Mouse (Mus musculus) inflammation-experienced regulatory T-cells, adult 6 months (primary cell): ENCODE measurements around the gene Gimd1. TPM values are rescaled to one million over a fixed set of nuclear protein-coding genes. Genes with fewer than 3 reads are reported as not detected.

Experiments used
- ATAC-seq: one replicate; pipeline ENCODE4 v1.8.0; 2017
- polyA plus RNA-seq, 3 experiments: library from polyadenylated mRNA; unstranded; fragments of 100-300 nt; shearing (Covaris generic); gene quantifications; one replicate each; pipeline ENCODE4 v1.2.1; 2017

The Gimd1 gene
- not detected for polyA plus RNA-seq

- ATAC-seq = no peak
Measured at GRCm38 (mm10) chr3:132629601-132630239, at the start of gene Gimd1. Gene Gimd1 (plus strand): TSS chr3:132629820.

- ATAC-seq = no peak
Measured at GRCm38 (mm10) chr3:132581198-132581597, 48.4 kb upstream of the Gimd1 start.

- no peak for ATAC-seq
Measured at GRCm38 (mm10) chr3:132582339-132582738, 47.3 kb upstream of the Gimd1 start.

- ATAC-seq = no peak
Measured at GRCm38 (mm10) chr3:132585122-132585972, 44.3 kb upstream of the Gimd1 start.

DNA sequence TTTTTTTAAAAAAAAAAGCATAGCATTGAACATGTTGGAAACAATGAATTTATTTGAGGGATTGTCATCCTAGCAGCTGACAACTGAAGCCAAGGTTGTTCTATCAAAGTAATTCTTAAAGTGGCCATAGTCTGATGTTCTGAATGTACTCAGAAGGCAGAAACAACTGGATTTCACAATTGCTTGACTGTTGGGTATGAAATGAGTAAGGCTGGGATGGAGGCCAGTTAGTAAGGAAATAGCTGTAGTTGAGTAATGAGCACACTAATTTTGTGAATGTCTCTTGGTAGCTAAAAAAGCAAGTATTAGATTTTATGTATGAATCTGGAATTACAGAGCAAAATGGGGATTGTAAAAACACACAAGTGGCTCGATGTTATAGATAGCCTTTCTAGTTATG is 41.5 kb upstream of the Gimd1 start:
- ATAC-seq = no peak

GRCm38 (mm10) chr3:132590010-132590409 is 39.6 kb upstream of the Gimd1 start:
- ATAC-seq = no peak

- ATAC-seq = no peak
Measured at GRCm38 (mm10) chr3:132590604-132591003, 39.0 kb upstream of the Gimd1 start.

- no peak for ATAC-seq
Measured at GRCm38 (mm10) chr3:132628741-132629140, 879 bp upstream of the Gimd1 start.

DNA sequence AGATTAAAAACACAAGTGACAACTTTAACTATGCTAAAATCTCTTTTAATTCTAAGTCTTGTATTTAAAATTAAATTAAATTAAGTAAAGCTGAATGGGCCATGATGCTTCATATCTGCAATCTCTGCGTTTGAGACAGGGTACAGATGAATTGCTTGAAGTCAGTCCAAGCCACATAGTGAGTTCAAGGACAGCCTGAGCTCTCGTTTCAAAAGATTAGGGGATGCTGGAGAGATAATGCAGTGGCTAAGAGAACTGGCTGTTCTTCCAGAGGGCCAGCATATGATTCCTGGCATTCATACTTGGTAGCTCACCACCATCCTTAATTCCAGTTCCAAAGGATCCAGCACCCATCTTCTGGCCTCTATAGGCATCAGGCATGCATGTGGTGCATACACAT is 3.6 kb downstream of the Gimd1 start:
- no peak for ATAC-seq

DNA sequence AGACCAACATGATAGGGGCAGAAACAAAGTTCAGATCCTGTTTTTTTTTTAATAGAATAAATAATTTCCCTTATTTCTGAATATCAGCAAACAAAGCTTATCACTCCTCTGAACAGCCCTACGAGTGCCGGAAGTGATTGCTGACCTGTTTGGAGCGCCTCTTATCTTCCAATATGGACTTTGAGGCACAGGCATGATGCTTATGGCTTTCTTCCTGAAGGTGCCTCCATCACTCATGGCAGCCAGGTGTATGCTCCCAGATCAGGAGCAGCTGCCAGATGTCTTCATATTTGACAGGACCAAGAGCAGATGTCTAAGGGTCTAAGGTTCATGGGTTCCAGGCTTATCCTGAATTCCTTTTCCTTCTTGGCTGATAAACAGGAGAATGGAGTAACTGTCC is 7.5 kb downstream of the Gimd1 start:
- ATAC-seq = no peak

DNA sequence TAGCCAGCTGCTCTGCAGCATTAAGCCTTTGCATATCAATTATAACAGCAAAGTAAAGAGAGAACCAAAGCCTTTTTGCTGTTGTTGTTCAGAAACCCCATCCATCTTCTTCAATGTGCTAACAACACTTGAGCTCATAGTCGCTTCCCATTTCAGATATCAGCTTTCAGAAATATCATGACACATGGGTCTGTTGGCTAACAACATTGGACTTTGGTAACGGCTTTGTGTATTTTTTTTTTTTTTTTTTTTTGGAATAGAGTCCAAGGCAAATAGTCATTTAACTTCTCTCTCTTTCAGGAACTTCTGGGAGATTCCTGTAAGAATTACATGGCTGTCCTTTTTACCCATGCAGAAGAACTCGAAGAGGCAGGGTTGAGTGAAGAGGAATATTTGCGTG is 14.5 kb downstream of the Gimd1 start:
- ATAC-seq = no peak

DNA sequence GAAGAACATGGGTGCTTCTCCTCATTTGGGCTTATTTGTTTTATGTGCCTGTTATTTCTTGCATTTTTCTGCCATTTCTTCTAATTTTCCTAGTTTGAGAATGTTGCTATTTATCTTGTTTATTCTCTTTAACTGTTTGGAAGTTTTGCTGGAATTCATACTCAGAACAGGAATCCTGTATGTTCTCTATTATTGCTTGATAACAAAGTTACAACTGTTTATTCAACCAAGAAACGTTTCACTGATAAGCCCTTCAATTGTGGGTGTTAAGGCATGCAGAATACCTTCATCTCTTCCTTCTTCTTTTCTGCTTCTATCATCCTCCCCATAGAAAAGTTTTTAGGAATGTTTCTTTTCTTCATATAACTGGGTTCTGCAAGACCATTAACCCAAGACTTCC is 17.2 kb downstream of the Gimd1 start:
- ATAC-seq = no peak

DNA sequence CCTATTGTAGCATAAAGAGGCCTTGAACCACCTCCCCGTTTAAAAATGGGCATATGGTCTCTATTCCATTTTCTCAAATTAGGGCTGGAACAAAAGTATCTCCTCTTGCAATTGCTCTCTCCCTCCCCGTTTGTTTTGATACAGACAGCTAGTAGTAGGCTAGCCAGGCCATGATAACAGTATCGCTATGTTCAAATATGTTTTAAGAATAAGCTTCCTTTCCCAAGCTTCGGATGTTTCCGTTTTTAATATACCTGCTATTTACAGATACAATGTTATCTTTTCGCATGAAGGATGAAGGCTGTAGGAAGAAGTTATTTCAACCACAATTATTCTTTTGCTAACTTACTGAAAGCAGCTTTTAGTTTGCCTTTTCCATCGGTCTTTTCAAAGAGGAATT is 19.7 kb downstream of the Gimd1 start:
- ATAC-seq = no peak

- no peak for ATAC-seq
Measured at GRCm38 (mm10) chr3:132650191-132650590, 20.6 kb downstream of the Gimd1 start.

GRCm38 (mm10) chr3:132651776-132652175 is 22.2 kb downstream of the Gimd1 start:
- no peak for ATAC-seq

DNA sequence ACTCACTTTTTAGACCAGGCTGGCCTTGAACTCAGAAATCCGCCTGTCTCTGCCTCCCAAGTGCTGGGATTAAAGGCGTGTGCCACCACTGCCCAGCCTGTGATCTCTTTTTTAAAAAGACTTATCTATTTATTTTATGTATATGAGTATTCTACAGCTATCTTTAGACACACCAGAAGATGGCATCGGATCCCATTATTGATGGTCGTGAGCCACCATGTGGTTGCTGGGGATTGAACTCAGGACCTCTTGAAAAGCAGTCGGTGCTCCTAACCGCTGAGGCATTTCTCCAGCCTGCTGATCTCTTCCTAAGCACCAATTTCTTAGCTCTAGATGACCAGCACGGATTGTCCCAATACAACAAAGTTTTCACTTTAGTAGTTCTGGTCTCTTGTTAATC is 24.3 kb downstream of the Gimd1 start:
- no peak for ATAC-seq

GRCm38 (mm10) chr3:132655955-132656354 is 26.3 kb downstream of the Gimd1 start:
- no peak for ATAC-seq

DNA sequence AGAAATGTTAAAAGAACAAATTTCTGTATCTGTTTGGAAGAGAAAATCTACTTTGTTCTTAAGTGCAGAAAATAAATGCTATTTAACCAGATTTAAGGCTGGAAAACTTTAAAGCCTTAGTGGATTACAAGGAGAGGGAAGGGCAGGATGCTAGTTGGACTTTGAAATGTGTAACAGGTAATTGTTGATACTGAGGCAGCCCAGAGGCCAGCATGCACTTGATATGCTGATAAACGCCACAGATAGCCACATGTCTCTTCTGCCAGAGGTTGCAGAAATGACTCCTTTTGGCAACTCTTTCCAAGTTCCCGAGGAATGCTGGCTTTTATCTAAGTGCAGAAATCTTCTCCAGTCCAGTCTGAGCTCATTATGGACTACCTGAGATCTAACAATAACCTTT is 47.9 kb downstream of the Gimd1 start:
- ATAC-seq = no peak

DNA sequence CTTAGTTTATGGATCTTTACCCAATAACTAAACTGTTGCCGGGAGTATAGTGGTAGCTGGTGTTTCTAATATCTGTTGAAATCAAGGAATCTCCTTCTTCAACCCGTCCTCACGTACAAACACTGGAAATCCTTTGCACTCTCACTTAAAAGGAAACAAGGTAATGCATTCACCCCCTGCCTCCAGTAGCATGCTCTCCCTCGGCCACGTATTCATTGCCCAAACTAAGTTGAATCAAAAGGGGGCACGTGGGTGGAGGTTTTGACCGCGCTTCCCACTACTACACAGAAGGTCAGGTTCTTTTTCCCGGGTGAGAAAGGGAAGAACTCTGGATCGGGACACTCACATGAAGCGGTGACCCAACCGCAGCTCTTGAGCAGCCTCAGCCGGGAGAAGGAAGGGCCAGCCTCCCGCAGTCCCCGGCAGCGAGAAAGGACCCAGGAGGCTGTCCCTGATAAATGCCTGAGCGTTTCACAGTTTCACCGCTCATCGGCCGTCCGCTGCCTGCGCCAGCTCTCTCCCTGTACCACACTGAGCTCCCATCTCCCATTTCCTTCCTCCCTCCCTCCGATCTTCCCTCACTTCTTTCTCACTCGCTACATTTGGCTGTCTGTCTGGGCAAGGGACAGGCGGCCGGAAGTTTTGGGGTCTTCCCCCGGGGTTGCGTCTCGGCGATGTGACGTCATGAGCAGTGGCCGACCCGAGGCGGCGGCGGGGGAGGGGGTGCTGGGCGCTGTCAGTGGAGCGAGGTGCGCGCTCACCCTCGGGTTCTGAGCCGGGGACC is 54.0 kb downstream of the Gimd1 start, which contains the start of gene Tbck:
Gene Tbck, plus strand, starts transcription at position 698 of the 784 bp plus-strand sequence.
- ATAC-seq = peak; percentile 94

DNA sequence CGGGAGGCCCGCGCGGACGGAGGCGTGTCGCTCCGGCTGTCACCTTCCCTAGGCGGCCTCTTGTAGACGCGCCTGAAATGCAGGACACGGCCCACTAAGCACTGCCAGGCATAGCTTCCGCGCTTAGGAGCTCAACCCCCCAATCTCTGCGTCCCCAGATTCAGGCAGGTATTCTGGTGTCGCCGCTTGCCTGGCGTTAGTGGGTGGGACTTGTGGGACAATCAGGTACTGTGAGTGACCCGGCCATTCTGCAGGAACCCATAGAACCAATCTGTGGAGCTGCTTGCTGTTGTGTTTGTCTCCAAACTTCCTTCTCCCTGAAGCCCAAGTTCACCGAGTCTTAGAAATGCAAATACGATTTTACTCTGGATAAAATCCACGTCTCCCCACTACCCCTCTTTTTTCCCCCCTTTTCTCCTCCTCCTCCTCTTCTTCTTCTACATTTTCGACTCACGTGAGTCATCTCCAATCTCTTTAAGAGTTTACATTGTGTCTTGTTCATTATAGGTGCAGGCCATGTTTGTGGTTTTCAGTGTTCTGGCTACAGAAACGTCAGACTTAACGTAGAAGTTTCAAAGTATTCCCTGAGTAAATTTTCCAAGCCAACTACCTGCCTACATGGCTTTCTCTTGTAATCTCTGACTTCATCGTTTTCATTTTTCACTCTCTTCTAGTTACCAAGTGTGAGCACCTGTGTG is 54.8 kb downstream of the Gimd1 start, which contains the start of gene Aimp1:
Gene Aimp1, minus strand, starts transcription at position 140 of the 698 bp plus-strand sequence.
- ATAC-seq = no peak
